Comparison of ENCODE assay signal across 8 mouse cellular contexts in the genomic region with DNA sequence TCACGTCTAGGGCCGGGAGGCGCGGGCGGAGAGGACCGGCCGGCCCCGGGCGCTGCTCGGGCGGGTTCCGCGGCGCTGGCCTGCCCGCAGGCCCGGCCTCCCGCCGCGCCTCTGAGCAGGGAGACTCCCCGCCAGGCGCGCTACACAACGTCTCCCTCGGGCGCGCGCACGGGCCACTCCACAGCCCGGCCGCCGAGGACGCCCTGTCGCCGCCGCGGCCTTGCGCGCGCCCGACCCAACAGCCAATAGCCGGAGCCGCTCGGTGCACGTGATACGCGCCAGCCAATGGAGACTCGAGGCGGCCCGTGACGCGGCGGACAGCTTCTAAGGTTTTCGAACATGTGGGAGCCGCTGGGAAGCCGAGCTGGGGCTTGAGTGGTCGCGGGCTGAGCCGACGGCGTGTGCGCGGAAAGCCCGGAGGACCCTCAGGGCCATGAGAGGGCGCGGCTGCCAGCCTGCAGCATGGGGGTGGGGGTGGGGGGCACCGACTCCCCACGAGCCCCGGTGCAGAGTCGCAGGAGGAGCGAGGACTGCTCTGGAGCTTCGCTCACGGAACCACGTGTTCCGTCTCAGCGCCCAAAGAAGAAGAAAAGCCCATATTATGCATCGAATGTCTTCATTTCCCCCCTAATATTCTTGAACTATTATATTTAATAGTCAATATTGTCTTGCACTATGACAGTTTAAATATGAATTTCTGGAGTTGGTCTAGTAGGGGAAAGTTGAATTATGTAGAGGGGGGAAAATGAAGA. TPM values are rescaled to one million over a fixed set of nuclear protein-coding genes. Genes with fewer than 3 reads are reported as not detected.
A peak's percentile ranks its signal among the peaks of the same experiment; 100 is the strongest.
DNase-seq lines count a peak whose midpoint lies in the region; ATAC-seq and TF ChIP-seq lines count a peak whose summit lies in the region.

A gene (minus strand): TSS at position 232 of the 752 bp plus-strand sequence.

- H3K27ac ChIP-seq in ES-E14 (ENCODE audit: insufficient read depth, low read depth, low read length, poor library complexity, severe bottlenecking) = no peak within 1 kb of the TSS
- H3K27ac ChIP-seq in forebrain, embryonic 14.5 days (ENCODE audit: low read depth, low read length) = peak within 1 kb of the TSS; percentile 90
- H3K27ac ChIP-seq in liver, embryonic 15.5 days (replicated peaks) = 0 out of 2 replicates have a peak within 1 kb of the TSS, but pooled peaks have one; percentile 24
- H3K27ac ChIP-seq in neural tube, embryonic 11.5 days (ENCODE audit: low read depth, low read length) = peak within 1 kb of the TSS; percentile 68
- H3K27ac ChIP-seq in stomach, embryonic 16.5 days (ENCODE audit: low read length) = peak within 1 kb of the TSS; percentile 87

- intact Hi-C loops in heart, postnatal 10 days (cut with DNase I) = no loop called here

- no peaks in the 10 kb centered on the region for H3K36me3 ChIP-seq in ES-E14 (ENCODE audit: control insufficient read depth, insufficient read depth, low read length, poor library complexity, severe bottlenecking)
- no peaks in the 10 kb centered on the region for H3K36me3 ChIP-seq in forebrain, embryonic 14.5 days (ENCODE audit: control insufficient read depth, insufficient read depth, low read length)
- no peaks in the 10 kb centered on the region for H3K36me3 ChIP-seq in liver, embryonic 15.5 days (replicated peaks)
- H3K36me3 ChIP-seq in neural tube, embryonic 11.5 days (ENCODE audit: control insufficient read depth, insufficient read depth, low read length) = no peaks in the 10 kb centered on the region
- no peaks in the 10 kb centered on the region for H3K36me3 ChIP-seq in stomach, embryonic 16.5 days (ENCODE audit: control insufficient read depth, insufficient read depth, low read length)

- H3K27me3 ChIP-seq in forebrain, embryonic 14.5 days (replicated peaks; ENCODE audit: control insufficient read depth, insufficient read depth, low read length) = no peaks in the 10 kb centered on the region
- peaks cover 25% of the 10 kb centered on the region for H3K27me3 ChIP-seq in liver, embryonic 15.5 days
- no peaks in the 10 kb centered on the region for H3K27me3 ChIP-seq in neural tube, embryonic 11.5 days (ENCODE audit: control insufficient read depth, insufficient read depth, low read length)
- no peaks in the 10 kb centered on the region for H3K27me3 ChIP-seq in stomach, embryonic 16.5 days (ENCODE audit: control insufficient read depth, insufficient read depth, low read length)

- H3K9ac ChIP-seq in ES-E14 (ENCODE audit: insufficient read depth, low read depth, low read length, poor library complexity, severe bottlenecking) = peak within 1 kb of the TSS; percentile 68
- H3K9ac ChIP-seq in forebrain, embryonic 14.5 days (ENCODE audit: low read length) = peak within 1 kb of the TSS; percentile 96
- H3K9ac ChIP-seq in liver, embryonic 15.5 days = peak within 1 kb of the TSS; percentile 59
- H3K9ac ChIP-seq in neural tube, embryonic 11.5 days (ENCODE audit: low read length) = peak within 1 kb of the TSS; percentile 89
- H3K9ac ChIP-seq in stomach, embryonic 16.5 days (ENCODE audit: low read length) = peak within 1 kb of the TSS; percentile 92

- peak; percentile 87 for DNase-seq in ES-E14 (ENCODE audit: low read depth, low spot score)
- DNase-seq in cerebellum, adult 11-12 months = peak; percentile 96
- peak; percentile 98 for DNase-seq in forebrain, embryonic 14.5 days (ENCODE audit: low spot score)
- peak; percentile 98 to 99 for DNase-seq in heart, postnatal 10 days
- DNase-seq in kidney, postnatal 4 days = peak; percentile 98 to 99
- DNase-seq in neural tube, embryonic 11.5 days (ENCODE audit: low spot score) = peak; percentile 97

- in situ Hi-C loops in ES-E14 (cut with MboI; ENCODE audit: low sequenced_read_pairs in 2 of 2, unreplicated experiment in 2 of 2) = no loop called here

- peak; percentile 100 for ATAC-seq in forebrain, embryonic 14.5 days
- peak; percentile 98 for ATAC-seq in liver, embryonic 15.5 days (ENCODE audit: insufficient read depth)
- ATAC-seq in neural tube, embryonic 11.5 days (ENCODE audit: insufficient read depth, low FRiP score, low TSS enrichment) = peak; percentile 100
- peak; percentile 100 for ATAC-seq in stomach, embryonic 16.5 days (ENCODE audit: insufficient read depth, low FRiP score)

- H3K4me3 ChIP-seq in ES-E14 (ENCODE audit: insufficient read depth in 1 of 2, low read depth in 1 of 2, low read length in 2 of 2, poor library complexity in 1 of 2, severe bottlenecking in 1 of 2) = peak within 1 kb of the TSS; percentile 71 to 73
- peak within 1 kb of the TSS; percentile 78 for H3K4me3 ChIP-seq in forebrain, embryonic 14.5 days (ENCODE audit: low read depth, low read length)
- peak within 1 kb of the TSS; percentile 63 for H3K4me3 ChIP-seq in liver, embryonic 15.5 days (replicated peaks)
- H3K4me3 ChIP-seq in neural tube, embryonic 11.5 days (ENCODE audit: low read depth, low read length) = peak within 1 kb of the TSS; percentile 62
- peak within 1 kb of the TSS; percentile 78 for H3K4me3 ChIP-seq in stomach, embryonic 16.5 days (replicated peaks; ENCODE audit: low read length)

- 2% methylated on average over 73 of the region's 76 CpGs for WGBS in forebrain, embryonic 14.5 days
- 2% methylated on average over 76 of the region's 76 CpGs for WGBS in liver, embryonic 15.5 days (ENCODE audit: insufficient replicate concordance)
- WGBS in neural tube, embryonic 11.5 days = 4% methylated on average over 64 of the region's 76 CpGs
- WGBS in stomach, embryonic 16.5 days = 1% methylated on average over 76 of the region's 76 CpGs

- H3K4me1 ChIP-seq in ES-E14 (ENCODE audit: control insufficient read depth in 2 of 2, insufficient read depth in 2 of 2, low read length in 2 of 2, poor library complexity in 1 of 2) = no peaks in the 10 kb centered on the region
- H3K4me1 ChIP-seq in forebrain, embryonic 14.5 days (ENCODE audit: control insufficient read depth, insufficient read depth, low read length) = peaks cover 6% of the 10 kb centered on the region
- peaks cover 11% of the 10 kb centered on the region for H3K4me1 ChIP-seq in liver, embryonic 15.5 days (replicated peaks)
- H3K4me1 ChIP-seq in neural tube, embryonic 11.5 days (ENCODE audit: control insufficient read depth, insufficient read depth, low read length) = no peaks in the 10 kb centered on the region
- 0 out of 2 replicates have a peak, but pooled peaks cover 4% of the 10 kb centered on the region for H3K4me1 ChIP-seq in stomach, embryonic 16.5 days (ENCODE audit: control insufficient read depth, insufficient read depth, low read length)

- no peaks in the 10 kb centered on the region for H3K9me3 ChIP-seq in ES-E14 (ENCODE audit: control insufficient read depth, insufficient read depth, low read depth, low read length)
- H3K9me3 ChIP-seq in forebrain, embryonic 14.5 days (replicated peaks; ENCODE audit: control insufficient read depth, low read length) = no peaks in the 10 kb centered on the region
- H3K9me3 ChIP-seq in liver, embryonic 15.5 days (replicated peaks) = no peaks in the 10 kb centered on the region
- H3K9me3 ChIP-seq in neural tube, embryonic 11.5 days (ENCODE audit: control insufficient read depth, low read length) = no peaks in the 10 kb centered on the region
- no peaks in the 10 kb centered on the region for H3K9me3 ChIP-seq in stomach, embryonic 16.5 days (replicated peaks; ENCODE audit: control insufficient read depth, low read length)

- H3K4me2 ChIP-seq in forebrain, embryonic 14.5 days (ENCODE audit: low read length) = peak within 1 kb of the TSS; percentile 58
- peak within 1 kb of the TSS; percentile 82 for H3K4me2 ChIP-seq in liver, embryonic 15.5 days
- H3K4me2 ChIP-seq in neural tube, embryonic 11.5 days (ENCODE audit: low read depth) = peak within 1 kb of the TSS; percentile 66
- H3K4me2 ChIP-seq in stomach, embryonic 16.5 days (ENCODE audit: low read depth, low read length) = peak within 1 kb of the TSS; percentile 95

TF ChIP-seq in ES-E14, 5 proteins besides CTCF, POLR2A, EP300 and RAD21:
- TF ChIP-seq ZC3H11A (IDR thresholded peaks at IDR 0.05; ENCODE audit: borderline replicate concordance, low read depth, low read length) (no peak), CHD2 (IDR thresholded peaks at IDR 0.05; ENCODE audit: low read depth, low read length) (peak; percentile 52; the same call in 1 of the 2 replicates)

RNA-seq across cellular contexts. Expression of the gene that starts here (rescaled TPM):
- total RNA-seq in ES-E14 (2012; rRNA removed) = 5.2 and 6.4 TPM in 2 replicates
- 12.7 and 18.8 TPM in 2 replicates for polyA plus RNA-seq in forebrain, embryonic 14.5 days (2014; fragmentation: Nextera tagmentation; extraction: Ambion mirVana)
- 1 to 10 TPM; 8.4 TPM for total RNA-seq in heart, postnatal 10 days (2021)
- polyA plus RNA-seq in liver, embryonic 15.5 days (2015; fragmentation: Nextera tagmentation; extraction: Ambion mirVana) = 0.40 and 0.47 TPM in 2 replicates
- polyA plus RNA-seq in neural tube, embryonic 11.5 days (2014; fragmentation: Nextera tagmentation; extraction: Ambion mirVana) = 14.5 and 15.0 TPM in 2 replicates
- polyA plus RNA-seq in stomach, embryonic 16.5 days (2015; fragmentation: Nextera tagmentation; extraction: Ambion mirVana) = 8.5 and 9.3 TPM in 2 replicates

Comparison
In these comparisons a context has a peak if more than half of its experiments do, and no peak if none do; other contexts are left out.
1. Peak in ATAC-seq, H3K4me3 ChIP-seq, H3K27ac ChIP-seq, H3K9ac ChIP-seq and H3K4me2 ChIP-seq in liver, embryonic 15.5 days; RNA of the gene not detected or under 1 TPM.